Mouse (Mus musculus): Measurements from ENCODE around the gene Myof.

- TF ChIP-seq ZNF384 (IDR thresholded peaks at IDR 0.05; ENCODE audit: low read depth, low read length) (no peak), CHD2 (IDR thresholded peaks at IDR 0.05; ENCODE audit: low read depth, low read length) (no peak), HCFC1 (IDR thresholded peaks at IDR 0.05; ENCODE audit: borderline replicate concordance, insufficient read depth, low read length) (no peak), MAFK (IDR thresholded peaks at IDR 0.05; ENCODE audit: insufficient read depth, low read depth, low read length) (no peak), ZC3H11A (IDR thresholded peaks at IDR 0.05; ENCODE audit: borderline replicate concordance, low read depth, low read length) (no peak)
These were observed 115.5 kb downstream of the Myof start for GRCm38 (mm10) chr19:37927911-37928310.
